Mouse (Mus musculus) cortical plate, adult 2 months (tissue): ENCODE measurements at regions not wholly inside any gene's neighbourhood (a gene's known extent, or its start where the extent isn't known, plus 50 kb on each side); places are given as distances from the start of the nearest gene placed in this dataset.

Experiments
- CTCF ChIP-seq: fragments of 200-500 bp; IDR thresholded peaks from 2 replicates; pipeline ENCODE4 v1.5.1; 2011; ENCODE audit warnings: mild to moderate bottlenecking, control low read depth, low read length; ENCODE audit not compliant: insufficient read depth; ENCODE audit errors: extremely low read depth
- POLR2A ChIP-seq: fragments of 200-500 bp; IDR thresholded peaks from 2 replicates; pipeline ENCODE4 v1.6.1; 2011; ENCODE audit warnings: mild to moderate bottlenecking, low read length, control low read depth; ENCODE audit not compliant: insufficient read depth; ENCODE audit errors: extremely low read depth

DNA sequence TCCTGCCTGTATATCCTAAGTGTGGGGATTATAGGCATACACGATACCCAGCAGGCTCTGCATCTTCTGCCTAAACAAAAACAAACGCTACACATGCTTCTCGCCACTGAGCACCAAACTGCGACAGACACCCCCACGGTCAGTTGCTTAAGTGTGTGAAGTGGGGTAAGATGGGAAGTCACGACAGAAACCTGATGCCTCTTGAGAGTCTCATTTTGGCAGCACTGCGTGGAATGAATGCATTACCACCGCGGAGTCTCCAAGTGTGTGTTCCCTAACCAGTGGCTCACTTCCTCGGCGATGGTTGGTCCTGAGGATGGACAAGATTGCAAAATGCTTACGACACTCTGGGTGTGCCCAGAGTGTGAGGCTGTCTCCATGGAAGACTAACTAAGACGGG lies 133.8 kb upstream of the Sfswap start:
- TF ChIP-seq POLR2A (no peak), CTCF (no peak)
